Mouse (Mus musculus) kidney, postnatal 36 days (tissue): ENCODE data around the gene Snrnp40.
A peak's percentile ranks its signal among the peaks of the same experiment; 100 is the strongest.

Experiments
- DNase-seq, 2 experiments: peaks; one replicate each; pipeline ENCODE4 v3.0.0; 2021 to 2022; ENCODE audit warnings: mixed read lengths in 2 of 2

Snrnp40 gene

DNA sequence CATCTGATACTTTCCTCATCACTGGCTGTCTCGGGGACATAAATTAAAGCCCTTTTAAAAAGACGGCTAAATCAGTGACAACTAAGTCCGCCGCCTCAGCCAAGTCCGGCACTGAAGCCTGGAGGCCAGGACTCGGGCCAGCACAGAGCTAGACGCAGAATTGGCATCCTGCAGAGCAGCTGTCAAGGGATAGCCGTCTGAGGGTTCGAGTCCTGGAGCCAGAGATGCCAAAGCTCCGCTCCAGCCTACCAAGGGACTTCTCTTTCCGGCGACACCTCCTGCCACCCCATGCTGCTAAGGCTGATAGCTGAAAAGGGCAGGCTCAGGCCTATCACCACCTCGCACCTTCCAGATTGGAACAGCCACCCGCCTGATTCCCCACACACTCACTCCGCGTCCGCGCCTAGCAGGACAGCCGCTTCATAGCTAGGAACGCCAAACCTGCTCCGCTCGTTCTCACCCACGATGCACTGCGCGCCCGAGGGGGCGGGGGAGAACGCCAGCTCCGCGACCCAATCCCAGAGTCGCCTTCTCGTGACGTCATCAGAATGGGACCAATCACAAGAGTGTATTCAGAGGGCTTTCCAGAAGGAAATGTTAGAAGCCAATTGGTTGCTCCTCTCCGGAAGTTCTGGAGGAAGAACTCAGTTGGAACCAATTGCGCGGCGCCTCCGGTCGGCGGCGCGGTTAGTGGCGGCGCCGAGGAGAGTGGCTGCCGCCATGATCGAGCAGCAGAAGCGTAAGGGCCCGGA, at the start of gene Snrnp40, which contains the start of gene Zcchc17:
TSS of gene Snrnp40 (plus strand) at position 647 of the 752 bp plus-strand sequence.
TSS of gene Zcchc17 (minus strand) at position 458 of the 752 bp plus-strand sequence.
- peak; percentile 99 for DNase-seq

DNA sequence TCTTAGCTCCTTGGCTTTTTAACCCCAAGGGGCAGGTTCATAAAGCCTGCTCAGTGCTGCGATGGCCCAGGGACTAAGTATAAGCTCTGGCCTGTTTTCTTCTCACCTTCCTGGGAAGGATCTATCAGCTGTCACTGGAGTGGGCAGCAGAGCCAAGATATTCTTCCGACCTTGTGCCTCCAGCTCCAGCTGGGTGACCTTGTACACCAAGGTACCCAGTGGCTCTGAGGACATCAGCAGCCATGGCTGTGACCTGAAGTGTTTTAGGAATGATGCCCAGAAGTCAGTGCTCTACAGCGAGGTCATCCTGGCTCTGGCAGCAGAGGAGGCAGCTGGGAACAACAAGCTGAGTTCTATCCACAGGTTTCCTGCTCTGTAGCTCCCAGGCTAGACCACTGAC, 47.4 kb upstream of the Snrnp40 start:
- DNase-seq: no peak

DNA sequence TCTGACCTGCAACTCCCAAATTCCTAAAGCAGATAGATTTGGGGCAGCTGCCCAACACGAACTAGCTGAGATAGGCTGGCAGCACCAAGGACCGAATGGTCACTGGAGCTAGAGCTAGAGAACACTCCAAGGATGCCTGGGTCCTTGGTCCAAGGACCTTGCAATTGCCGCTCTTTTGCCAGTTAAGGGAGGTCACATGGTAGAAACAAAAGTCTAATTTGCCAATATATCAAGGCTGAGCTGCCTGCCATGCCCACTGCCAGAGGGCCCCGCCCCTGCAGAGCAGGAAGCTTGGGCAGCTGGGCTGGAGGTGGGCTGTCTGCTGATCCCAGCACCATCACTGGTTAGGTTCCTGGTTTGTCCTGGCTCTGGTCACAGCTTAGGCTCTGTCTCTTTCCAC, 46.4 kb upstream of the Snrnp40 start:
- no peak for DNase-seq

DNA sequence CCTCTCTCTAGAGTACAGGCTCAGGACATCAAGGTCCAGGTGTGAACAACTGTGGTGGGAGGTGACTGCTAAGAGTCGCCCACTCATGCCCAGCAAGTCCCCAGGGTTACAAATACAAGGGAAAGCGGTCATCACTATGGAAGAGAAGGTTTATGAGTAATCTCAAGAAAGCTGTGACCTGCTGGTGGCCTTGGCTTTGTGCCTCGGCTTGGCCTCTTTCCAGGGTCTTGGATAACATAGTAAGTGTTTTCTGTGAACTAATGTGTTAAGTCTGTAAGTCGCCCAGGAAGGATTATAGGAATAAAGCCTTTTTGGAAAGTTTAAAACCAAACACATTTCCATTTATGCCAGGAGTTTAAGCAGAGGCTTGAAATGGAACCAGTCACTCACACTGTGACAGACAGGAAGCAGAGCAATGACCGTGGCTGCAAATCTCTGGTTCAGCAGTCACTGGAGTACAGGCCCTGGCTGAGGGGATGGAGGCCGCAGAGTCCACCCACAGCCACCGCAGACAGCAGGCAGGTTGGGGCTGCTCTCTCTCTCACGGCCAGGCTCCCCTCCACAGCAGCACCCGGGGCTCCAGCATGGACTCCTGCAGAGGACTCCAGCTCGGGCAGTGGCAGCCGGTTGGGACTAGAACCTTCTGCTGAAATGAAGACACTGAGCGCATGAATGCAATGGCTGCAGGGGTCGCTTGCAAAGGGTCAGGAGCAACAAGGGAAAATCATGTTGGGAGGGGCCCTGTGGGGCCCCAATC, 44.0 kb upstream of the Snrnp40 start:
- peak; percentile 76 to 86 for DNase-seq

DNA sequence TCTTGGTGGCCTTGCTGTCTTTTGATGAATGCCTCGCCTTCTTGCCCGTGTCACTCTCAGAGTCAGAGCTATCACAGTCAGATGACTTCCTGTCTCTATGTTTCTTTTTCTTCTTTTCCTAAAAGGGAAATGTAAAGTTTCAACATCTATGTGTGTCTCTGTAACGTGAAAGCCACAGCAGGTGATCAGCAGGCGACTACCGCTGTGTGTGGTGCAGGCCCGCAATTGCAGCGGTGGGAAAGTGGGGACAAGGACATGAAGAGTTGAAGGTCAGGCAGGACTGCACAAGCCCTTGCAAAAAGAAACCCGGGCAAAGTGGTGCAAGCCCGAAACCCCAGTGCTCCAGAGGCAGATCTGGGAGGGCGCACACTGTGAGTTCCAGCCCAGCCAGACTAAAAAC, 43.2 kb upstream of the Snrnp40 start:
- DNase-seq: no peak

DNA sequence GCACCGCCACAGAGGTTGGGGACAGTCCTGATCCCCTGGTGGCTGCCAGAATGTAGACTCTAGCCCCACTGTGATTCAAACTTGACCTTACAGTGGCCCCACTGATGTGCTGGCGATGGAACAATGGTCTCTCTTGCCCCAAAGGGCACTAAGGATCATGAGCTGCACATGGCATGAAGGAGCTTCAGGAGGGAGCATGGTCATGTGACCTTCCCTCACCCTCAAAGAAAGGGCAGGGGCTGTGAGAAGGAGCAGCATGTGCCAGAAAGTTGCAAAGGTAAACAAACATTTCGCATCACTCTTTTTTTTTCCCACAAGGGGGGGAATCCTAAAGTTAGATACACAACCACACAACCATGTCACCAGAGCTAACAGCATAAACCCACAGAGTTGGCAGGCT, 41.8 kb upstream of the Snrnp40 start:
- DNase-seq: peak in 1 of 2 experiments; percentile 53

DNA sequence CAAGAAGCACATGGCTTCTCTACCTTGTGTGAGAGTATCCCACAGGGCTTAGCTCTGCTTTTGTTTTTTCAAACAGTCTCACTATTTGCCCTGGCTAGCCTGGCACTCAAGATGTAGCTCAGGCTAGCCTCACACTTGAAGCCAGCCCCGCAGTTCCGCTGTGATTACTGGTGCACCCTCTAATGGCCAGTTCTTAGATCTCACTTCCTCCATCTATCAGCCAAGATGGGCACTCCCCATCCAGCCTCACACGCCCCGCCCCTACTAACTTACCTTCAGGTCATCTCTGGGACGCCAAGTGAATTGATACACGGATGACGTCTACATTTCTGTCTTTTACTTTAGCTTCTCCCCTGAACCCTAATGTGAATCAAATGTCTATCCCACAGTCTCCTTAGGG, 40.4 kb upstream of the Snrnp40 start:
- DNase-seq: no peak

DNA sequence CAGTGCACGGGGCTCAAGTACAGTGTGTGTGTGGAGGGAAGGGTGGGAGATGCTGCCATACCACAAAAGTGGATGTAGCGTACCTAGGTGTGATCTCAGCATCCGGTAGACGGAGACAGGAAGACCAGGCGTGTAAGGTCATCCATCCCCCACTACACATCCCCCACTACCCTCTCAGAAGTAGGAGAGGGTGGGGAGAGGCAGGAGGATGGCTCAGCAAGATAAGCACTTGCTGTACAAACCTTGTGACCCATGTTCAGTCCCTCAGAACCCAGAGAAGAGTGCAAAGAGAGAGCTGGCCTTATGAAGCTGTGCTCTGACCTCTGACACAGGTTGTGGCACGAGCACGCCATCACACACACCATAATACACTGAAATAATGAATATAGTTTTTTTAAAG, 38.3 kb upstream of the Snrnp40 start:
- DNase-seq: no peak

DNA sequence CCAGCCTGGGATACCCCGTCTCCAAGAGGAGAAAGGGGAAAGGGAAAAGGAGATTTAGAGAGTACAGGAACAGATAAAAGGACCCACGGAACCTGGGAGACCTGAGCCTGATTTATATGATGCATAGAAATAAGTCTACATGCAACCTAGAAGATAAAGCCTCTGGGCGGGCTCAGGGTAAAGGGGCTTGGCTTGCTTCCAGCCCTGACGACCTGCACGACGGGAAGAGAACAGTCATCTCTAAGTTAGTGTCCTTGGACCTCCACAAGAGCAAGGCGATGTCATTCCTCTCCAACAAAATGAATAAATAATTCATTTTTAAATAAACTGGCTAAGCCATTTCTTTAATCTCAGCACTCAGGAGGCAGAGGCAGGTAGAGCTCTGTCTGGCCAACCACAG, 37.4 kb upstream of the Snrnp40 start:
- DNase-seq: no peak

DNA sequence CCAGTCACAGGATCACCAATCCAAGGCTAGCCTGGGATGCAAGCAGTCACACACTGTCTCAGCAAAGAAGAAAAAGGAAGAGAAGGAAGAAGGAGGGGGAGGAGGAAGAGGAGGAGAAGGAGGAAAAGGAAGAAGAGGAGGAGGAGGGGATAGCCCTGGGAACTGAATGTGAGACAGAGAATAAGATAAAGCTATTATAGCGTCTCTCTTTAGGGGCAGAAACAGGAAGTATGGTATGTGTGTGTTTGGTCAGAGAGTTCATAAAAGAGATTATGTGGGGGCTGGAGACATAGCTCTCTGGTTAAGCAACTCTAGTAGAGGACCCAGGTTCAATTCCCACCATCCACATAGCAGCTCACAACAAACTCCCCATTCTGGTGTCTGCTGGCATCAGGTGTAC, 36.8 kb upstream of the Snrnp40 start:
- no peak for DNase-seq

DNA sequence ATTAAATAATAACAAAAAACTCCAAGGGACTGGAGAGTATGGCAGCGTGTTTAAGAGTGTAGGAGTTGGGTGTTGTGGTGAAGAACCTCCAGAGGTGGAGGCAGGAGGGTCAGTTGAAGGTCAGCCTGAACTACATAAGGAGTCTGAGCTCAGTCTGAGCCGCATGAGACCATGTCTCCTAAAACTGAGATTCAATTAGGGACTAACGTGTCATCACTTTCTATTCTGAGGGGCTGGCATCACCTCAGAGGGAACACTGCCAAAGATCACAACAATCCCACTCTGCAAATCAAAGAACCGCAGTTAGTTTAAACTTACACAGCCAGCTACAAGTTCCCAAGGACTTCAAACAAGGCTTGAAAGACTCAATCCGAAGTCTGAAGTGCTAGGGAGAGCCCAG, 36.3 kb upstream of the Snrnp40 start:
- no peak for DNase-seq

DNA sequence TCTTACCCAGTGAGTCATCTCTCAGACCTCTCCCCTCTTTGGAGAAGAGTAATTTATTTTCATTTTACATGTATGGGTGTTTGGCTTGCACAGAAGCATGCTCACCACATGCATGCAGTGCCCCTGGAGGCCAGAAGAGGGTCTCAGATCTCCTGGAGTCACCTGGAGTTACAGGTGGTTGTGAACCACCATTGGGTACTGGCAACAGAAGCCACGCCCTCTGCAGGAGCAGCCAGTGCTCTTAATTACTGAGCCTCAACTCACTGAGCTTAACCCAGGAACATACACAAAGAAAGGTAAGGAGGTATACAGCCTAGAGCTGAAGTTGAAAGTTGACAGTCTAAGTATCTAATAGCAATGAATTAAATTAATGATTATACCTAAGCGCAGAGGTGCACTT, 34.5 kb upstream of the Snrnp40 start:
- no peak for DNase-seq

DNA sequence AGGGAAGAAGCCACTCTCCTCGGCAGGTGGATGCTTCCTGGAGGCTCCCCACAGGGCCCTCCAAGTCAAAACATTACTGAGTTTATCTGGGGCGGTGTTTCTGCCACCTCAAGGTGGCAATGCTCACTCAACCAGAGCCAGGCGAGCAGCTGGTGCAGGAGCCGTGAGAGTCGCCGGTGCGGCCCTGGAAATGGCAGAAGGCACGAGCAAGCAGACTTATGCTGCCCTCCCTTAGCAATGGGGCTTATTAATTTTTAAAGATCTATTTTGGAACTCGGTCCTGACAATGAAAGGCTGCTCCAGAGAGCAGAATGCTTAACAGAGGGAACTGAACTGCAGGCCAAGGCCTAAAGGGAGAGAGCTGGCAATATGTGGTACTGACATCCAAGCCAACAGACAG, 32.6 kb upstream of the Snrnp40 start:
- DNase-seq: peak; percentile 31 to 58

DNA sequence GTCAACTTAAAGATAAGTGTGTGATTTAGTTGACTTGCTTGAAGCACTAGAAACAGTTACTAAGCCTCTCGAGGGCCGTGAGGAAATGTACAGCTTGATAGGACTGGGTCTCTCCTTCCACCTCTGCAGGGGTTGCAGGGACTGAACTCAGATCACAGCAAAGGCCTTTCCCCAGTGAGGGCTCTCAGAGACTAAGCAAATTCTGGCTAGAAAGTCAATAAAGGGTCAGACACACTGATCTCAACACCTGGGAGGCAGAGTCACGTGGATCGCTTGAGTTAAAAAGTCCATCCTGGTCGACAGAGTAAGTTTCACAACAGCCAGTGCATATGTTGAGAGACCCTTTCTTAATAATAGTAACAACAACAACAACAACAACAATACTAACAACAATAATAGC, 24.1 kb upstream of the Snrnp40 start:
- DNase-seq: no peak

DNA sequence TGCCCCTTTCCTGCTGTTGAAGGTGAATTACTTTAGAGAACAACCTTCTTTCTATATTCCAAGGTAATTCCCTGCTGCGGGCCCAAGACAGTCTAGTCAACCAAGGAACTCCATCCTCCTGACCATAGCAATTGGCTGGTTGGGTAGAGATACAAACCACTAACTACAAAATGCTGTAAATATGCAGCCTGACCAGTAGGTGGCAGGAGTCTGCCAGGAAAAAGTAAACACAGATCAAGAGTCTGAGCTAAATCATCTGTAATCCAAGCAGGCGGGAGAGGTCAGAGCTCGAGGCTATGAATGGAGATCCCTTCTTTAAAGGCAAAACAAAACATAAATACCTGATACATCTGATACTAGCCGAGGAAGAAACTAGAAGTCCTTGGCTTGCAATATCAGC, 18.2 kb upstream of the Snrnp40 start:
- peak; percentile 43 to 68 for DNase-seq

DNA sequence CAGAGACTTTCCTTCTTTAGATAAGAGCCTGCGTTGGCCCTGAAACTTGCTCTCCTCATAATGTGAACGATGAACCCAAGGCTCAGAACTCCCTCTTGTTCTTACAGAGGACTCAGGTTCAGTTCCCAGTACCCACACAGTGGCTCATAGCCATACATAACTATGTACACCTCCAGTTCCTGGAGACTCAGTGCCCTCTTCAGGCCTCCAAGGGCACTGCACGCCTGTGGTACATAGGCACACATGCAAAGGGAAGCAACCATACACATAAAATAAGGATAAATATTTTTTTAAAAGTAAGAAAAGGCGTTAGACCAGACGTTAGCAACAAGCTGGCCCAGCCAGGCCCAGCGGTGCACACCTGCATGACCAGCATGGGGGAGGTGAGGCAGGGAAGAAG, 10.3 kb upstream of the Snrnp40 start:
- peak in 1 of 2 experiments; percentile 32 for DNase-seq

DNA sequence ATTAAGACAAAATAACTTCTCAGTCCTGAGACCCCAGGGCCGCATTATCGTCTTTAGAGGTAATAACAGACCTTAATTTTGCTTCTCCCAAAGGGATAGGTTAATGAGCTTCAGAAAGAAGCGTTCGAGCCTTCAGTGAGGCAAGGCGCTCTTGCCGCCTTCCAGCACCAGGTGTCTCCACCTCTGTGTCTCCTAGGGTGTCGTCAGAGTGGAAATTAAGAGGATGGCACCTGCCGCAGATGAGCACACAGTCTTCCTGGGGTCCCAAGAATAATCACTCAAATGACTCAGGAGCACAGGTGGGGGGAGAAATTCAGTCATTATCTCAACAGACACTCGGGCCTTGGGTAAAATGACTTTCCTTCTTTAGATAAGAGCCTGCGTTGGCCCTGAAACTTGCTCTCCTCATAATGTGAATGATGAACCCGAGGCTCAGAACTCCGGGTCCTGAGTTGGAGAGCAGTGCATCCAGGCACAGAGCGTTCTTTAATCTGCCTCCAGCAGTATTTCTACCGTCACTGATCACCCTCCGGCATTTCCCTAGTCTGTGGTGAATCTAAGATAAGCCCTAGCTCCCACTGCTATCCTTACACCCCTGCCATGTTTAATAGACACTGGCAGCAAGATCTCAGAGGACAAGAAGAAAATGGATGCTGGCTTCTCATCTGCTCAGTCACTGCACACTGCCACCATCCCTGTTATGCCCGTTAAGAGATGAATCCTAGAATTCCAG, 9.1 kb upstream of the Snrnp40 start:
- DNase-seq: no peak

DNA sequence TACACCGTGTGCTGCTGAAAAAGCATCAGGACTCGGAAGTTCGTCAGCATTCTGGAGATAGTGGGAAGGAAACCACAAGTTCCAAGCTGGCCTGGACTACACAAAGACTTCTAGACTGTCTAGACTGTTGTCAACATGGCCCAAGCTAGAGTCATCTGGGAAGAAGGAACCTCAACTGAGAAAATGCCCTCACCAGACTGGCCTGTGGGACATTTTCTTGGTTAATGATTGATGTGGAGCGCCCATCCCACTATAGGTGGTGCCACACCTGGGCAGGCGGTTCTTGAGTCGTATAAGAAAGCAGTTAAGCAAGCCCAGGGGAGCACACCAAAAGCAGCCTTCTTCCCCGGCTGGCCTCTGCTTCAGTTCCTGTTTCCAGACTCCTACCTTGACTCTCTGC, 7.3 kb upstream of the Snrnp40 start:
- DNase-seq: peak in 1 of 2 experiments; percentile 37

DNA sequence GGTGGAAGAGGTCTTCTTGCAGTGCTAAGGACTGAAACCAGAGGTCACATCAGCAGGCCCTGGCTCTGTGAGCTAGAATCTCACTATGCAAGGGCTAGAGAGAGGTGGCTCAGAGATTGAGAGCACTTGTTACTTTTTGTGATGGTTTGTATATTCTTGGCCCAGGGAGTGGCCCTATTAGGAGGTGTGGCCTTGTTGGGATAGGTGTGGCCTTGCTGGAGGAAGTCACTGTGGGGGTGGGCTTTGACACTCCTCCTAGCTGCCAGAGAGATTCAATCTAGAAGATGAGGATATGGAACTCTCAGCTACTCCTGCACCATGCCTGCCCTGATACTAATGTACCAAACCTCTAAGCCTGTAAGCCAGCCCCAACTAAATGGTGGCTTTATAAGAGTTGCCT, 2.0 kb upstream of the Snrnp40 start:
- DNase-seq: no peak

DNA sequence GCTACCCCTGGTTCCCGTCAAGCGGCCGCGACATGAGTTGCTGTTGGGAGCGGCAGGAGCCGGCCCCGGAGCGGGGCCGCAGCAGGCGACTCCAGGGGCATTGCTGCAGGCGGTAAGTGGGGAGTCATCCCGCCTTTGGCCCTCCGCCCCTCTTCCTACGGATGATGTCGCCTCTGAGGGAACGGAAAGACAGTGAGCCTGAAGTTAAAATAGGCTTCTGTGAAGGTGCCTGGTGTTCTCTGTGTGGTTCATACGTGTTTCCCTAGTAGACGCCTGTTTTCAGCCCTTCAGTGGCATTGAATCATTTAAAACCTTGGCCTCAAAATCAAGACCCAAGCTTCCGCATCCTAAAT, 282 bp downstream of the Snrnp40 start:
- DNase-seq: no peak

DNA sequence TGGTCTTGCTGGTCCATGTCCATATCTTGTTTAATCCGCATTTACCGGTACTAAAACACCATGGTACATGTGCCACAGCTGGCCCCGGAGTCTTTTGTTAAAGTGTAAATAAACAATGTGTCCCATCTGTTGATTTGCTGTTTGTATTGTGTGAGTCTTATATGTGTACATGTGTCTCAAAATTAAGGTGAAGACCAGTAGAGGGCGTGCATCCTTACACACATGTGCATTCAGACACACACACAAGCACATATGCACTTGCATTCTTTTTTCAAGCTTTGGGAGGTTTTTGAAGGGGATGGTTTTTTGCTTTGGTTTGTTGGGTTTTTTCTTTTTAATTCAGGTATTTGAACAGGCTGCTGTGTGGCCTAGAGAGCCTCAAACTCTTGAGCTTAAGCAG, 16.7 kb downstream of the Snrnp40 start:
- peak in 1 of 2 experiments; percentile 23 for DNase-seq

DNA sequence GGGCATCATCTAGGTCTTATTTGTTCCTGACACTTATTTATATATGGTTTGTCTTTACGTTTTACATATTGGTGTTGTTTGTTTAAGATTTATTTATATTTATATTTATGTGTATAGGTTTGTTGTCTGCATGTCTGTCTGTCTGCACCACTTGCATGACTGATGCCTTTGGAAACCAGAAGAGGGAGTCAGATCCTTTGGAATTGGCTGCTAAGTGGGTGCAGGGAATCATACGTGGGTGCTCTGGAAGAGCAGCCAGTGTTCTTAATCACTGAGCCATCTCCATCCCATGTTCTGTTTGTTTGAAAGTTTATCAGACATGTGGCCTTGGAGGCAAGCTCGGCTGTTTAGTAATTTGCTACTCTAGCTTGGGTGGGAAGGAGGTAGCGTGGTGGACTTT, 17.6 kb downstream of the Snrnp40 start:
- no peak for DNase-seq

DNA sequence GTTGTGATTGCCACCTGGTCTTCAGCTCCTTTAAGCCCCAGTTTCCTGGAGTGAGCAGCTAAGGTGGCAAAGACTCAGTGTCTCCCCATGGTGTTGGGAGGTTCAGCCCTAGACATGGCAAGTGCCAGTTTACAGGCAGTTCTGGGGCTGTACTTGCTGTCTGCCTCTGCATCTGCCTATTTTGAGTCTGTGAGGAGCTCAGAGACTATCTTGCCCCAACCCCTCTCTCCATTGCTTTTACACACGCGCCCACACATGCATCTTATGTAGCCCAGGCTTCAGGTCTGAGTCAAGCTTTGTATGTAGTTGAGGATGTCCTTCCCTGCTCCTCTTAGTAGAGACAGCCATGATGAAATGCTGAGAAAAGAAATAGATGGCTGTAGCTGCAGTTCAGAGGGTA, 19.2 kb downstream of the Snrnp40 start:
- no peak for DNase-seq

DNA sequence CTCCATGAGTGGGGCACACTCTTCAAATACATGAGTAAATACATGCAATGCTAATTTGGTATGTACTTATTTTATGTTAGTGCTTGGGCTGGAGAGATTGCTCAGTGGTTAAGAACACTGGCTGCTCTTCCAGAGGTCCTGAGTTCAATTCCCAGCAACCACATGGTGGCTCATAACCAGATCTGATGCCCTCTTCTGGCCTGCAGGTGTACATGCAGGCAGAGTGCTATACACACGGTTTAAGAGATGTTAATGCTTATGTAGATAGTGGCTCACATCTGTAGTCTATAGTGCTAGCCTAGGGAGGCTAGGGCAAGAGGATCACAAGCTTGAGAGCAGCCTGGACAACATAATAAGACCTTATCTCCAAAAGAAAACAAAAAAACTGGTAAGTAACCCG, 20.5 kb downstream of the Snrnp40 start:
- no peak for DNase-seq
